Mouse (Mus musculus): ENCODE measurements around the gene Etl4.

DNA sequence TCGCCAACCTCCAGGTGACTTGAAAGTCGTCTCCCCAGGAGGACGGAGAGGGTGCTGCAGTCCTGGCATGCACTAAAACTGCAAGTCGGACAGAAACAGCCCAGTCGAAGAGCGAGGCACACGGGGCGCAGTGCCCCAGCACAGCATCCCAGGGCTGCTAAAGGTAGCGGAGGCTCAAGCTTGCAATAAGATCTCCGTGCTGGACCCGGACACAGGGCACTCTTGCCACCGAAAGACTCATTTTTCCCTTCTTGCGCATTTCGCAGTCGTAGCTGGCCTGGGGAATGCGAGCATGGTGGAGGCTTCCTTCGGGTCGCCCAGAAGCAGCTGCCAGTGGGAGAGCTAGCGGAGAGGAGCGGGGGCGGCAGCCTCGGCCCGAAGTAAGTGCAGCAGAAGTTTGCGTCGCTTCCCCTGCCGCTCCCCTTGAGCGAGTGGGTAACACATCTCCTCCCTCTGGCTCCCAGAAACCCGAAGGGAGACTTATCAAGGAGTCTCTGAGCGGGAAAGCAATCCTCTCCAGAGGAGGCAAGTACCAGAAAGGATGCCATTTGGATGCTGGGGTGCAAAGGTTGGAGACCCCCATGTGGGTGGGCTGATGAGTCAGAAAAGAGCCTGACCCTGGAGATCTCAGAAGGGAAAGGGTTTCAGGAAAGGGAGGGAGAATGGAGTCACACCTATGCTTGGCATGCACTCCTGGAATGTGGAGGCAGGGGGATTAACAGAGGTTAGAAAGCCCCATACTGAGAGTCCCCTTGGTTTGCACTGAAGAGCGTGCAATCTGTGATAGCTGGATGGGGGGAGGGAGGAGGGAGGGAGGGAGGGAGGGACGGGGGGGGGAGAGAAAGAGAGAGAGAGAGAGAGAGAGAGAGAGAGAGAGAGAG lies 560 bp downstream of the Etl4 start:
- TF ChIP-seq POLR2A (IDR thresholded peaks at IDR 0.05; ENCODE audit: low read depth, low read length) (no peak), CTCF (IDR thresholded peaks at IDR 0.05; ENCODE audit: extremely low read depth, insufficient read length, insufficient replicate concordance, low read depth, low read length) (no peak)

Measured in small intestine, adult 2 months (tissue).